ENCODE assay signal across 8 mouse cellular contexts in genomic region chr16:64851563-64852362, GRCm38 (mm10). TPM values are rescaled to one million over a fixed set of nuclear protein-coding genes. Genes with fewer than 3 reads are reported as not detected.
A peak's percentile ranks its signal among the peaks of the same experiment; 100 is the strongest.
DNase-seq lines count a peak whose midpoint lies in the region; ATAC-seq lines count a peak whose summit lies in the region.

Gene Zfp654, minus strand, starts transcription at chr16:64851652.
Gene Cggbp1, plus strand, starts transcription at chr16:64851996.

- peak within 1 kb of the TSS; percentile 95 for H3K4me2 ChIP-seq in forebrain, embryonic 14.5 days (ENCODE audit: low read length)
- peak within 1 kb of the TSS; percentile 88 for H3K4me2 ChIP-seq in neural tube, embryonic 15.5 days

- H3K27me3 ChIP-seq in forebrain, embryonic 14.5 days (replicated peaks; ENCODE audit: control insufficient read depth, insufficient read depth, low read length): no peaks in the 10 kb centered on the region
- H3K27me3 ChIP-seq in neural tube, embryonic 15.5 days (replicated peaks): no peaks in the 10 kb centered on the region

- peak; percentile 100 for ATAC-seq in forebrain, embryonic 14.5 days
- ATAC-seq in neural tube, embryonic 15.5 days (ENCODE audit: low FRiP score): peak; percentile 99

- peak; percentile 99 for DNase-seq in ES-CJ7 (ENCODE audit: low read depth, low spot score)
- peak; percentile 99 for DNase-seq in cerebellum, adult 11 months
- peak; percentile 100 for DNase-seq in forebrain, embryonic 14.5 days (ENCODE audit: low spot score)
- peak; percentile 99 to 100 for DNase-seq in heart, postnatal 14 days
- peak; percentile 100 for DNase-seq in layer of hippocampus, adult 11-12 months (ENCODE audit: low spot score)
- DNase-seq in lung, adult 18-20 months: peak; percentile 100
- peak; percentile 100 for DNase-seq in testis, postnatal 14 days (ENCODE audit: low spot score)

- H3K4me1 ChIP-seq in forebrain, embryonic 14.5 days (ENCODE audit: control insufficient read depth, insufficient read depth, low read length): peaks cover 17% of the 10 kb centered on the region
- H3K4me1 ChIP-seq in neural tube, embryonic 15.5 days: peaks cover 28% of the 10 kb centered on the region

- H3K4me3 ChIP-seq in forebrain, embryonic 14.5 days (ENCODE audit: low read depth, low read length): peak within 1 kb of the TSS; percentile 94
- H3K4me3 ChIP-seq in neural tube, embryonic 15.5 days (replicated peaks): peak within 1 kb of the TSS; percentile 62

- intact Hi-C loops in heart, postnatal 14 days (cut with DNase I): loop anchor here (1.0 to 5.0 kb wide), 2 partner anchors 22 to 79 kb away; partner anchors contain the start of gene 4930453N24Rik

- H3K36me3 ChIP-seq in forebrain, embryonic 14.5 days (ENCODE audit: control insufficient read depth, insufficient read depth, low read length): peaks cover 18% of the 10 kb centered on the region
- peaks cover 10% of the 10 kb centered on the region for H3K36me3 ChIP-seq in neural tube, embryonic 15.5 days

- no peaks in the 10 kb centered on the region for H3K9me3 ChIP-seq in forebrain, embryonic 14.5 days (replicated peaks; ENCODE audit: control insufficient read depth, low read length)
- H3K9me3 ChIP-seq in neural tube, embryonic 15.5 days (replicated peaks): no peaks in the 10 kb centered on the region

- 1% methylated on average over 53 of the region's 85 CpGs for WGBS in forebrain, embryonic 14.5 days
- under 1% methylated on average over 75 of the region's 85 CpGs for WGBS in neural tube, embryonic 15.5 days

- peak within 1 kb of the TSS; percentile 97 for H3K27ac ChIP-seq in forebrain, embryonic 14.5 days (ENCODE audit: low read depth, low read length)
- H3K27ac ChIP-seq in neural tube, embryonic 15.5 days (replicated peaks): peak within 1 kb of the TSS; percentile 99

- H3K9ac ChIP-seq in forebrain, embryonic 14.5 days (ENCODE audit: low read length): peak within 1 kb of the TSS; percentile 93
- peak within 1 kb of the TSS; percentile 87 for H3K9ac ChIP-seq in neural tube, embryonic 15.5 days (replicated peaks)

RNA-seq across cellular contexts. Expression of gene Zfp654, which starts in this region (rescaled TPM):
- polyA plus RNA-seq in forebrain, embryonic 14.5 days (2014; fragmentation: Nextera tagmentation; extraction: Ambion mirVana): 6.5 and 7.8 TPM in 2 replicates
- 1 to 10 TPM; 9.6 to 10.0 TPM for total RNA-seq in heart, postnatal 14 days (2021)
- 4.5 and 4.9 TPM in 2 replicates for polyA plus RNA-seq in neural tube, embryonic 15.5 days (2015; fragmentation: Nextera tagmentation; extraction: Ambion mirVana)

RNA-seq across cellular contexts. Expression of gene Cggbp1, which starts in this region (rescaled TPM):
- polyA plus RNA-seq in forebrain, embryonic 14.5 days (2014; fragmentation: Nextera tagmentation; extraction: Ambion mirVana): 79.1 and 104 TPM in 2 replicates
- 10 to 100 TPM; 45.7 to 52.6 TPM for total RNA-seq in heart, postnatal 14 days (2021)
- polyA plus RNA-seq in neural tube, embryonic 15.5 days (2015; fragmentation: Nextera tagmentation; extraction: Ambion mirVana): 58.2 and 58.6 TPM in 2 replicates

Comparison
In these comparisons a context has a peak if more than half of its experiments do, and no peak if none do; other contexts are left out.
1. Peak in every context shown above with its lines: DNase-seq, ATAC-seq, H3K4me3 ChIP-seq and H3K27ac ChIP-seq.